Mouse (Mus musculus): ENCODE results near the gene Gje1. TPM values are rescaled to one million over a fixed set of nuclear protein-coding genes. Genes with fewer than 3 reads are reported as not detected.

Gene Gje1
- not detected in 2 replicates for polyA plus RNA-seq (2015; fragmentation: Nextera tagmentation; extraction: Ambion mirVana)

DNA sequence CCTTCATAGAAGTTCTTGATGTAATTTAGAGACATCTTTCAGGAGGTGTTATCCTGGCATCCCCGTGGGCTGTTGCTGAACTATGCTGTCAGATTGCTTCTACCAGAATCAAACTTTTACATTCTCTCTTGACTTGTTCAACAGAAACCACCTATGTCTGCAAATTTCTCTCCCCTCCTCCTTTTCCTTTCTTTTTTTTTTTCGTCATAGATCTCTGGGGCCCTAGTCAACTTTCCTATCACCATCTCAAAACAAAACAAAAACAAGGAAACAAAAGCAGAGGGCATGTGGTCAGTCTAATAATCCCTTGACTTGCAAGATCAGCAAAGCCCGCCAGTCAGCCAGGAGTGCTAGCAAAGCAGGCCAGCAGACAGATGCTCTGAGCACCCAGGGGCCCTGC, at the start of gene Gje1:
Gene Gje1 (minus strand): TSS at position 101 of the 400 bp plus-strand sequence.
- H3K36me3 ChIP-seq (replicated peaks), result no peaks in the 10 kb centered on the region
- H3K4me1 ChIP-seq (replicated peaks), result no peaks in the 10 kb centered on the region
- no peaks in the 10 kb centered on the region for H3K9me3 ChIP-seq (replicated peaks)
- H3K27ac ChIP-seq (replicated peaks), result no peak within 1 kb of the TSS
- no peak for ATAC-seq (ENCODE audit: insufficient read depth)
- WGBS (ENCODE audit: insufficient replicate concordance), result 35% methylated on average over 3 of the region's 3 CpGs
- H3K9ac ChIP-seq, result no peak within 1 kb of the TSS
- H3K4me3 ChIP-seq (replicated peaks), result no peak within 1 kb of the TSS
- no peak within 1 kb of the TSS for H3K4me2 ChIP-seq
- H3K27me3 ChIP-seq, result no peaks in the 10 kb centered on the region

DNA sequence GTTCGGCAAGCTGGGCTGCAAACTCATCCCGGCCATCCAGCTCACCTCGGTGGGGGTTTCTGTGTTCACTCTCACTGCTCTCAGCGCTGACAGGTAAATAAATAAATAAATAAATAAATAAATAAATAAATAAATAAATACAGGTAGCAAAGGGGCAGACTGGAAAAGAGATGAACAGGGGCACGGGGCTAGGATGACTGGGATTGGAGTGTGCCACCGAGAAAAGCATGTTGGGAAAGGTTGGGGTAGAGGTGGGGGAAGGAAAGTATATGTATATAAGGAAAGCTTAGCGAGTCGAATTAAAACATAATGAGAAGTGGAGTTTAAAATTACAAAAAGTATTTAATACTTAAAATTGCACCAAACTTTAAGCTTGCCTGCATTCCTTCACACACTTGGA, 42.6 kb upstream of the Gje1 start:
- Histone ChIP-seq H3K4me1 (replicated peaks) (no peaks in the 10 kb centered on the region), H3K4me3 (replicated peaks) (no peak overlapping the region), H3K9ac (no peak overlapping the region), H3K9me3 (replicated peaks) (no peaks in the 10 kb centered on the region), H3K27ac (replicated peaks) (no peak overlapping the region), H3K36me3 (replicated peaks) (no peaks in the 10 kb centered on the region), H3K27me3 (peaks cover 20% of the 10 kb centered on the region), H3K4me2 (no peak overlapping the region)
- no peak for ATAC-seq (ENCODE audit: insufficient read depth)
- 18% methylated on average over 8 of the region's 8 CpGs for WGBS (ENCODE audit: insufficient replicate concordance)

DNA sequence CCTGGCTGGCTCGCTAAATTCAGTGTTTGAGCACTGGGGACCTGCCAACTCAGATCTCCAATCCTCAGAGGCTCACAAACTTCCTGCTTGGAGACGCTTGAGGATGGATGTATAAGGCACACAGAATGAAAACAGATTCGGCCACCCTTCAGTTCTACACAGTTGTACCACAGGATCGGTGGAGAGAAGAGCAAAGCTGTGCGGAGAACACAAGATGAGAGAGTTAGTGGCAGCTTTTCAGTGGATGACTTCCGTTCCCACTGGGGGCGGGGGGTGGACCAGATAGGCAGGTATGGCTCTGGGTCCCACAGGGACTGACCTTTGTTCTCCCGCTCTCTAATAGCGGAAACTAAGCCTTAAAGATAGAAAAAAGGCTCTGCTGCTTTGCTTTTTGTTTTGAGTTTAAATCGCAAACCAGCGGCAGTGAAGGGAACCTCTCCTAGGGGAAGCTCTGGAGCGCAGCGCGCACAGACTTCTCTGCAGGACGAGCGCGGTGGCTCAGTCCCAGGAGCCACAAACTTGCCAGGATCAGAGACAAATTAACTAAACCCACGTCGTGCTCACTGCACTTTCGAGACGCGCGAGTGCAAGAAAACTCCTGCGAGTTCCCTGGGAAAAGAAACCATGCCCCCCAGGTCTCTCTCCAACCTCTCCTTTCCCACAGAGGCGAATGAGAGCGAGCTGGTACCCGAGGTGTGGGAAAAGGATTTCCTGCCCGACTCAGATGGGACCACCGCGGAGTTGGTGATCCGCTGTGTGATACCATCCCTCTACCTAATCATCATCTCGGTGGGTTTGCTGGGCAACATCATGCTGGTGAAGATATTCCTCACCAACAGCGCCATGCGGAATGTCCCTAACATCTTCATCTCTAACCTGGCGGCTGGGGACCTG, 41.9 kb upstream of the Gje1 start:
- ATAC-seq (ENCODE audit: insufficient read depth), result no peak

DNA sequence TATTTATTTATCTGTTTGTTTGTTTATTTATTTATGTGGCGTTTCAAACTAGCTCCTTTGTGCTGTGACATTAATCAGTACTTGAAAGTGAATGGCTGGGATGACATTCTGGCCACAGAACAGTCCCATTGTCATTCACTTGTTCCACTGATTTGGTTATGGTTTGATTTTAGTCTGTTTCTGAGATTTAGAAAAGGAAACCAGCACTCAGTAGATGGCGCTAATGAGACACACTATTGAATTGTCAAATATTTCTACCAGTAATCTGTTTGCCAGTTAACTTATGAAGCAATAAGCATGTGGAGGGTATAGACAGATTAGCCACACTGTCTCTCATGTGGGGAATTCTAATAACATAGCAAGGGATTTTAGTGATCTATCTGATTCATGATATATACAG, 16.3 kb upstream of the Gje1 start:
- H3K4me1 ChIP-seq (replicated peaks), result no peaks in the 10 kb centered on the region
- no peak overlapping the region for H3K9ac ChIP-seq
- WGBS (ENCODE audit: insufficient replicate concordance), result 5% methylated on average over 2 of the region's 2 CpGs
- no peak overlapping the region for H3K27ac ChIP-seq (replicated peaks)
- H3K4me3 ChIP-seq (replicated peaks), result no peak overlapping the region
- H3K27me3 ChIP-seq, result no peaks in the 10 kb centered on the region
- H3K36me3 ChIP-seq (replicated peaks), result no peaks in the 10 kb centered on the region
- no peaks in the 10 kb centered on the region for H3K9me3 ChIP-seq (replicated peaks)
- H3K4me2 ChIP-seq, result no peak overlapping the region
- ATAC-seq (ENCODE audit: insufficient read depth), result no peak

More for the DNA sequence above, 41.9 kb upstream of the Gje1 start:
- H3K4me1 ChIP-seq (replicated peaks), result no peaks in the 10 kb centered on the region
- no peak overlapping the region for H3K4me3 ChIP-seq (replicated peaks)
- no peaks in the 10 kb centered on the region for H3K9me3 ChIP-seq (replicated peaks)
- H3K36me3 ChIP-seq (replicated peaks), result no peaks in the 10 kb centered on the region
- WGBS (ENCODE audit: insufficient replicate concordance), result 3% methylated on average over 35 of the region's 35 CpGs
- no peak overlapping the region for H3K27ac ChIP-seq (replicated peaks)
- H3K27me3 ChIP-seq, result peaks cover 20% of the 10 kb centered on the region
- H3K4me2 ChIP-seq, result peak overlapping the region; percentile 27
- H3K9ac ChIP-seq, result no peak overlapping the region

DNA sequence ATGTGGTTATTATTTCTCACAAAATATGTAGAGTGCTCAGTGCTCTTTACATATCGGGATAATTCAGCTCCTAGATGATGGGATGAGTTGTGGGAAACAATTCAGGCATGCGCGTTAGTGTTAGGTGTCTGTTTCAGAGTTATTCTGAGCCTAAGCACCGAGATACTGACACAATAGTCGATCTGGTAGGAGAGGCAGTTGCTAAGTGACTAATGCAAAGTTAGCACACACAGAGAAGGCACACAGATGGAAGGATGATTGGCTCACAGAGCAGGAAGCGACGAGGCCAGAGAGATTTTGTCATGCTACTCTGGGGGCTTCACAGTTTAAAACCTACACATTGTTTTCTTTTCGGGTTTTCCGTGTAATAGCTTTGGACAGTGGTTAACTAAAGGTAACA, 7.7 kb upstream of the Gje1 start:
- Histone ChIP-seq H3K9me3 (replicated peaks) (no peaks in the 10 kb centered on the region), H3K27ac (replicated peaks) (no peak overlapping the region), H3K36me3 (replicated peaks) (no peaks in the 10 kb centered on the region), H3K4me1 (replicated peaks) (no peaks in the 10 kb centered on the region), H3K4me2 (no peak overlapping the region), H3K27me3 (no peaks in the 10 kb centered on the region), H3K4me3 (replicated peaks) (no peak overlapping the region), H3K9ac (no peak overlapping the region)
- ATAC-seq (ENCODE audit: insufficient read depth), result no peak
- 56% methylated on average over 9 of the region's 9 CpGs for WGBS (ENCODE audit: insufficient replicate concordance)

DNA sequence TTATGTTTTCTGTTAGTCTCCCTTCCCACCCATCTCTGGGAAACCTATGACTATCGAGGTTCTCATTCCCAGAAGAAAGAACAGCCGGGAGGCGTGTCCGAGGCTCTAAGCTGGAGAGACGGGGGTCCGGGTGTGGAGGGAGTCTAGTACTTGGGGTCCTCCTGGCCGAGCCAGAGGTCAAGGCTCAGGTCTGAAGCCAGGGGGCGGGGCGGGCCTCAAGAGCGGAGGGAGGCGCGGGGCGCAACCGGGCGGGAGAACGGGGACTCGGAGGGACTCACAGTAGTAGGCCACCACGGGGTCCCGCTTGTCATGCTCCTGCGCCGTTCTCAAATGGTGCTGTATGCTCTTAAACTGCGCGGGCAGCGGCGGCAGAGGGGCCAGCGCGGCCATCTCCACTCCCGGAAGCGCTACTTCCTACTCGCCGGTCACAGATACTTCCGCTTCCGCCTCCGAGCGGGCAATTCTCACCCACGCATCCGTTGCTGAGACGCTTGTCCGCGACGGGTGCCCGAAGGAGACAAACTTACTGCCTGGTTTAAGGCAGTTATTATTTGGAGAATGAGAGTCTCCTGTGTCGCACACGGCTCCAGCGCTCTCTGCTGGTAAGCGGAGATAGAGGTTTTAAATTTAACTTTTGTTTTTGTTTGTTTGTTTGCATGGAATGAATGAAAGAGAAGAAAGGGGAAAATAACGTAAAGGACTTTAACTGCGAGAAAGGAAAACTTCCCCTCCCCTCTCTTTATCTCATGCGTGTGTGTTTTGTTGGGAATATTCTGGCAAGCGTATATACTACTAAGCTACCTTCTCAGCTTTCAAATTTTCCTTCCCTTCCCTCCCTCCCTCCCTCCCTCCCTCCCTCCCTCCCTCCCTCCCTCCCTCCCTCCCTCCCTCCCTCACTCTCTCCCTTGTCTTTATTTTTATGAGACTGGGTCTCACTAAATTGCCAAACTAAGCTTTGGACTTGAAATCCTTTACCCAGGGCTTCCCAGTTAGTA, 12.6 kb downstream of the Gje1 start, which contains the start of the genes Vta1 and Nmbr:
Gene Vta1 (minus strand): TSS at position 489 of the 995 bp plus-strand sequence.
Gene Nmbr (plus strand): TSS at position 520 of the 995 bp plus-strand sequence.
- H3K4me1 ChIP-seq (replicated peaks), result peaks cover 12% of the 10 kb centered on the region
- peak within 1 kb of the TSS; percentile 77 for H3K27ac ChIP-seq (replicated peaks)
- H3K27me3 ChIP-seq, result no peaks in the 10 kb centered on the region
- peak; percentile 99 for ATAC-seq (ENCODE audit: insufficient read depth)
- peak within 1 kb of the TSS; percentile 74 for H3K9ac ChIP-seq
- H3K4me3 ChIP-seq (replicated peaks), result peak within 1 kb of the TSS; percentile 91
- peak within 1 kb of the TSS; percentile 65 for H3K4me2 ChIP-seq
- no peaks in the 10 kb centered on the region for H3K9me3 ChIP-seq (replicated peaks)
- no peaks in the 10 kb centered on the region for H3K36me3 ChIP-seq (replicated peaks)
- under 1% methylated on average over 50 of the region's 50 CpGs for WGBS (ENCODE audit: insufficient replicate concordance)

DNA sequence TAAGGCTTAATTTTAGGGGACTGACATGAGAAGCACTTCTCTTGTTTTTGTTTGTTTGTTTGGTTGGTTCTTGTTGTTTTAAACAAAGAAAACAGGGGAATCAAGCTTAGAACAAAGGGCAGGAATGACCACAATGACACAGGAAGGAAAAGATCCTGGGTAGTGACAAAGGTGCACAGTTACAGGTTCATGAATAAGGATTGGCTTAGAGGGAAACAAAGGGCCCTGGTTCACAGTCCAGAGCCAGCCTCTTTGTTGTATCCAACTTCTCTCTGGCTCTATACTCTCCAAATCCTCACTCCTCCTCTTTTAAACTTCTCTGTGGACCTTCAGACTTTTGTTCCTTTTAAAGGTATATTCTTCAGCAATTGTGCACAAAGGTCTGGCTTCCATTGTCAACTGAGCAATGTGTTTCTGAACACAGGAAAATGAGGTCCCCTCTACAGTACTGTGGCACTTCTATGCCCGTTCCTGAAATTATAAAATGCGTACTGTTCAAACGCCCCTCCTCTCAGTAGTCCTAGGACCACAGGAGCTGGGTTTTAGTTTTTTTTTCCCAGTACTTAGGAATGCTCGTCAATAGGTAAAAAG, 14.1 kb downstream of the Gje1 start:
- no peak for ATAC-seq (ENCODE audit: insufficient read depth)
- Histone ChIP-seq H3K9ac (0 out of 2 replicates have a peak overlapping the region, but pooled peaks have one; percentile 74), H3K4me3 (replicated peaks) (peak overlapping the region; percentile 91), H3K36me3 (replicated peaks) (no peaks in the 10 kb centered on the region), H3K27me3 (no peaks in the 10 kb centered on the region), H3K27ac (replicated peaks) (no peak overlapping the region), H3K4me1 (replicated peaks) (peaks cover 12% of the 10 kb centered on the region), H3K4me2 (peak overlapping the region; percentile 65), H3K9me3 (replicated peaks) (no peaks in the 10 kb centered on the region)
- 48% methylated on average over 4 of the region's 4 CpGs for WGBS (ENCODE audit: insufficient replicate concordance)

DNA sequence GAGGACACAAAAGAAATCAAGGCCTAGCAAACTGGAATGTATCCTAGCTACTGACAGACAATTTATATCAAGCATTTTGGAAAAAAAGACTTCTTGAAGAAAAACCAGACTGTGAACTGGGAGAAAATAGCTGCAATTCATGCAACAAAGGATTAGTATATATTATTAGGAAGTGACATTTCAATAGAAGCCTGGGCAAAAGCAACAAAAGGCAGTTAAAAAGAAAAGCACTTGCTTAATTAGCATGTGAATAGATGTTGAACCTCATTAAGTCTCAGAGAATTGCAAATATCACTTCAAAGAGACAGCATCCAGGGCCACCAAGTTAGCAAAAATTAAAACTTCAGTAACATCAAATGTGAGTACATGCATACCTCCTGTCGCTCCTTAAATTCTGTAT, 14.8 kb downstream of the Gje1 start:
- H3K27me3 ChIP-seq, result no peaks in the 10 kb centered on the region
- WGBS (ENCODE audit: insufficient replicate concordance), result 84% methylated on average over 1 of the region's 1 CpGs
- no peak overlapping the region for H3K9ac ChIP-seq
- no peaks in the 10 kb centered on the region for H3K9me3 ChIP-seq (replicated peaks)
- H3K4me1 ChIP-seq (replicated peaks), result peaks cover 12% of the 10 kb centered on the region
- H3K4me3 ChIP-seq (replicated peaks), result no peak overlapping the region
- no peak for ATAC-seq (ENCODE audit: insufficient read depth)
- no peak overlapping the region for H3K27ac ChIP-seq (replicated peaks)
- no peaks in the 10 kb centered on the region for H3K36me3 ChIP-seq (replicated peaks)
- no peak overlapping the region for H3K4me2 ChIP-seq

DNA sequence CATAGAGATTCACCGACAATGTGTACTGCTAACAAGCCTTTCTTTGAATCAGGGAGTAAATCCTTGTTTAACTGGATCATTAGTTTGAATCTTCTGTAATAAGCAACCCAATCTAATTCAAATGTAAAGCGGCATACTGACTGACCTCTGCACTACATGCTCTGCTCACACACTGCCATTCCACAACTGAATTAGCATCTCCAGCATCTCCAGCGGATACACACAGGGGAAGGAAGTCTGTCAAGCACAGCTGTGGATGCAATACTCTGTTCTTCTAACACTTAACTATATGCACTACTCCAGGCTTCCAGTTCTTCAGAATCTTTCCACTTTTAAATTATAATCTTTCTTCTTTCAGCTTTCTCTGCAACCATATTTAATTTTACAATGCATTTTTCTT, 27.7 kb downstream of the Gje1 start:
- Histone ChIP-seq H3K4me3 (replicated peaks) (no peak overlapping the region), H3K9ac (no peak overlapping the region), H3K36me3 (replicated peaks) (peaks cover 7% of the 10 kb centered on the region; the same call in 1 of the 2 replicates), H3K4me1 (replicated peaks) (peaks cover 11% of the 10 kb centered on the region), H3K27ac (replicated peaks) (no peak overlapping the region), H3K4me2 (no peak overlapping the region), H3K9me3 (replicated peaks) (no peaks in the 10 kb centered on the region), H3K27me3 (no peaks in the 10 kb centered on the region)
- no peak for ATAC-seq (ENCODE audit: insufficient read depth)
- WGBS (ENCODE audit: insufficient replicate concordance), result 77% methylated on average over 3 of the region's 3 CpGs

DNA sequence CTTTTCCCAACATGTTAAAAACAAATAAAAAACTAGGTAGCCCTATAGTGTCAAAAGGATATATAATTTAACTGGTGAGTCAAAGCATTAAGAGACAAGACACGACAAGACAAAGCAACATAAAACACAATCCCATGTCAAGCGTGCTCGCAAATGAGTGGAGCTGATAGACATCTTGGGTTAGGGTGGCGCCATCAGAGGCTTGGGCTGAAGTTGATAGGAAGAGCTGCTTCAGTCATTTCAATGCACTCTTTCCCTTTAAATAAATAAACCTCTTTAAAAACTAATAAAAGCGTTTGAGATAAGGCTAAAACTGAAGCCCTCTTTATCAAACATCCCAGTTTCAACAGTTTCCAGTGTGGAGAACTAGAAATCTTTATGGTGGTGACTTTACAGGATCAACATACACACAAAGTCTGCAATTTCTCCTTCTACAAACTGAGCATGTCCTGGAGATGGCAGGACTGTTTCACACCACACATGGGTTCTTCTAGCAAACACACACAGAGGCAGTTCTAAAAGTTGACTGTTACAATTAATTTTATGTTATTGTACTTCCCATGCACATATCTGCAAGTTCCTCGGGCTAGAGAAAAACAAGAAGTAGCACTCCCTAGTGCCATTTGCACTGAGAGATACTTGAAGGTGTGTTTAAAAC, 29.1 kb downstream of the Gje1 start:
- Histone ChIP-seq H3K9ac (no peak overlapping the region), H3K36me3 (replicated peaks) (peaks cover 7% of the 10 kb centered on the region; the same call in 1 of the 2 replicates), H3K4me3 (replicated peaks) (no peak overlapping the region), H3K4me2 (no peak overlapping the region), H3K27ac (replicated peaks) (no peak overlapping the region), H3K27me3 (no peaks in the 10 kb centered on the region), H3K9me3 (replicated peaks) (no peaks in the 10 kb centered on the region), H3K4me1 (replicated peaks) (peaks cover 11% of the 10 kb centered on the region)
- ATAC-seq (ENCODE audit: insufficient read depth), result no peak
- 36% methylated on average over 6 of the region's 6 CpGs for WGBS (ENCODE audit: insufficient replicate concordance)

Data from liver, embryonic 15.5 days (tissue).